Mouse (Mus musculus): ENCODE results near the gene Bbs9. TPM values are rescaled to one million over a fixed set of nuclear protein-coding genes. Genes with fewer than 3 reads are reported as not detected.
"Not testable (repeated sequence)": the region's sequence is repeated elsewhere in the genome, so short reads cannot be mapped to it uniquely, and the experiment has no call there.

The Bbs9 gene
- polyA plus RNA-seq, 1 experiment from 2014 or later = 13.5 TPM

DNA sequence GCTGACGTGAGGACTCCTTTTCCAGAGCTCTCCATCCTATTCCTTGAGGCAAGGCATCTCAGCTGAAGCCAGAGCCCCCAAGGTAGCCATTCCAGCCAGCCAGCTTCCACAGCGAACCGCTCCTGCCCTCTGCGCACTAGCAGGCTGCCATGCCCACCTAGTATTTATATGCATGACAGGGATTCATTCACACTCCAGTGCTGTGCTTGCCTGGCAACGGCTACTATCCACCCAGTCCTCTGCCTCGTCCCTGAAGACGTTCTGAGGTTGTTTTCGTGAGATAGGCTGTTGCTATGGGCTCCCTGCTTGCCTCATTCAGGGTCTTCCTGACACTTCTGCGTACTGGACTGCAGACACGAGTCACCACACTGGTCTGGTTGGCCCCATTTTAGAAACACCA is 22.8 kb upstream of the Bbs9 start:
- peaks cover 100% of the 10 kb centered on the region for H3K36me3 ChIP-seq
- no peak overlapping the region for H3K27ac ChIP-seq
- 91% methylated on average over 10 of the region's 10 CpGs for WGBS
- DNase-seq (ENCODE audit: low spot score) = no peak
- H3K9me3 ChIP-seq (replicated peaks) = no peaks in the 10 kb centered on the region
- H3K4me1 ChIP-seq = no peaks in the 10 kb centered on the region
- H3K4me3 ChIP-seq = no peak overlapping the region
- H3K27me3 ChIP-seq (ENCODE audit: low read depth, poor library complexity, severe bottlenecking) = no peaks in the 10 kb centered on the region

DNA sequence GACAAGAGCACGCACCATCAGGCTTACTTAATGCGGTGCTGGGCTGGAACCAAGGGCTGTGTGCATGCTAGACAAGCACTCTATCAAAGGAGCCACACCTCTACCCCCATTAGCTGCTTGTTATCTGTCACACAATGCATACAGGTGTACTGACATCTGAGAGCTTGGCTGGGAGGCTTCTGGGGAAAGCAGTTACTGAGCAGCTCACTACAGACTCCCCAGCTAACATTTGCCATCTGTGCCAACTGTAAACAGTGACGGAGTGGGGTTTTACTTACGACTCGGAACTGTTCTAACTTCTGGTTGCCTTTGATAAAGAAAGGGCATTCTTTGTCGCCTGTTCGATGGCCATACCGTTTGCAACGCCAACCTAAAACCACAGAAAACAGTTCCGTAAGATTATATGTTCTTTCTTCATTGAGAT is 22.0 kb upstream of the Bbs9 start:
- 96% methylated on average over 10 of the region's 10 CpGs for WGBS
- no peak overlapping the region for H3K4me3 ChIP-seq
- no peak for DNase-seq (ENCODE audit: low spot score)
- no peak overlapping the region for H3K27ac ChIP-seq
- H3K36me3 ChIP-seq = peaks cover 98% of the 10 kb centered on the region
- H3K27me3 ChIP-seq (ENCODE audit: low read depth, poor library complexity, severe bottlenecking) = no peaks in the 10 kb centered on the region
- no peaks in the 10 kb centered on the region for H3K9me3 ChIP-seq (replicated peaks)
- no peaks in the 10 kb centered on the region for H3K4me1 ChIP-seq

- H3K9me3 ChIP-seq (replicated peaks); H3K4me1 ChIP-seq; DNase-seq (ENCODE audit: low spot score); H3K27ac ChIP-seq; H3K4me3 ChIP-seq; H3K27me3 ChIP-seq (ENCODE audit: low read depth, poor library complexity, severe bottlenecking): not testable (repeated sequence)
- H3K36me3 ChIP-seq = peaks cover 97% of the 10 kb centered on the region
- 90% methylated on average over 8 of the region's 8 CpGs for WGBS
These were observed 21.5 kb upstream of the Bbs9 start, which contains the start of gene Gm17545 for GRCm38 (mm10) chr9:22453990-22454389. Gene Gm17545 (plus strand): TSS chr9:22454290.

DNA sequence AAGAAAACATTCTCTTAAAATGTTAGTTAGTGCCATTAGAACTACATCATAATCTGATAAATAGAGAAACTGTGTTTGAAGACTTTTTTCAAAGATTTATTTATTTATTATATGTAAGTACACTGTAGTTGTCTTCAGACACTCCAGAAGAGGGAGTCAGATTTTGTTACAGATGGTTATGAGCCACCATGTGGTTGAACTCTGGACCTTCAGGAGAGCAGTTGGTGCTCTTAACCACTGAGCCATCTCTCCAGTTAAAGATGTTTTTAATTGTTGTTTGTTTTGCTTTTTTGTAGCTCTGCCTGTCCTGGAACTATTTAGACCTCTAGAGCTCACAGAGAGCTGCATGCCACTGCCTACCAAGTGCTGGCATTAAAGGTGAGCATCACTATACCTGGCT is 20.5 kb upstream of the Bbs9 start:
- no peak for DNase-seq (ENCODE audit: low spot score)
- H3K36me3 ChIP-seq = peaks cover 86% of the 10 kb centered on the region
- no peak overlapping the region for H3K4me3 ChIP-seq
- H3K27me3 ChIP-seq (ENCODE audit: low read depth, poor library complexity, severe bottlenecking) = no peaks in the 10 kb centered on the region
- H3K9me3 ChIP-seq (replicated peaks) = no peaks in the 10 kb centered on the region
- no peak overlapping the region for H3K27ac ChIP-seq
- H3K4me1 ChIP-seq = no peaks in the 10 kb centered on the region

DNA sequence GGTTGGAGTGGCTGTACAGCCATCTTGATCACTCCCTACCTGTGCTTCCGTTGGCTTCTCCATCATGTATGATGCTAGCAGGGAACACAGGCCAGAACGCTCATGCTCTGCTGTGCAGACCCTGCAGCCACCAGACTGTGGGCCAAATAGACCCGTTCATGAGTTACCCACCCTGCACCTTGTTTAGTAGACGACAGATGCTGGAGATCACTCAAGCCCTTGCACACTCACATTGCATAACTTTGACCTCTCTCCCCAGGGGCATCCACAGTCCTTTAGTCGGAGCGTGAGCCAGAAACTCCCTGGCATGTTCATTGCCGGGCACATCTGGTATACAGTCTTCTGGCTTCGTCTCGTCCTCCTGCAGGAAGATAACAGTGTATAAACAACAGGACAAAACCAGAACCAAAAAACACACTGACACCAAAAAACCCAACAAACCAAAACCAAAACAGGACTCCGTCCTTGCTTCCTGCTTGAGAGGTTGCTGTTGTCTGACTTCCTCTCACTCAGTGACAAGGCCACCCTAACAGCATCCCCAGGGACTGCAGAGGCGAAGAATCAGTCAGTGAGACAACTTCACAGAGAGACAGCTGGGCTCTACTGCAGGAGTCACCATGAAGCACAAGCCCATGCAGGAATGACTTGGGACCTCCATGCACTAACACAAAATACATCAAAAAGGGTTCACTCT is 18.2 kb upstream of the Bbs9 start:
- Histone ChIP-seq H3K36me3 (peaks cover 80% of the 10 kb centered on the region), H3K27ac (no peak overlapping the region), H3K4me1 (no peaks in the 10 kb centered on the region), H3K4me3 (no peak overlapping the region), H3K9me3 (replicated peaks) (no peaks in the 10 kb centered on the region), H3K27me3 (ENCODE audit: low read depth, poor library complexity, severe bottlenecking) (no peaks in the 10 kb centered on the region)
- 94% methylated on average over 11 of the region's 11 CpGs for WGBS
- no peak for DNase-seq (ENCODE audit: low spot score)

GRCm38 (mm10) chr9:22461946-22462345 is 13.6 kb upstream of the Bbs9 start:
- no peak for DNase-seq (ENCODE audit: low spot score)

DNA sequence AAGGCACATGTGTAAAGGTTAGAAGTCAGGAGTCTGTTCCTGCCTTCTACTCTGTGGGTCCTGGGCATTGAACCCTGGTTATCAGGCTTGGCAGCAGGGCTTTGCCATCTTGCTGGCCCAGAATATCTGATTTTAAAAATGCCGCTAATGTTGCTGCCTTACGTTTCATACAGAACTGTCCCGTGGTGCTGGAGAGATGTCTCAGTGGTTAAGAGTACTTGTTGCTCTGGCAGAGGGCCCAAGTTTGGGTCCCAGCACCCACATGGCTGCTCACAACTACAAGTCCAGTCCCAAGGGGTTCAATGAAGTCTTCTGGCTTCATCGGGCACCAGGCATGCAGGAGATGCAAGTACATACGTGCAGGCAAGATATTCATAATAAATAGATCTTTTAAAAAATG is 9.3 kb upstream of the Bbs9 start:
- DNase-seq (ENCODE audit: low spot score) = no peak
- 96% methylated on average over 5 of the region's 5 CpGs for WGBS
- Histone ChIP-seq H3K36me3 (peaks cover 40% of the 10 kb centered on the region), H3K27me3 (ENCODE audit: low read depth, poor library complexity, severe bottlenecking) (no peaks in the 10 kb centered on the region), H3K9me3 (replicated peaks) (no peaks in the 10 kb centered on the region), H3K4me1 (peaks cover 9% of the 10 kb centered on the region), H3K4me3 (no peak overlapping the region), H3K27ac (no peak overlapping the region)

More at GRCm38 (mm10) chr9:22461946-22462345, 13.6 kb upstream of the Bbs9 start:
- WGBS = 96% methylated on average over 3 of the region's 3 CpGs
- no peak overlapping the region for H3K4me3 ChIP-seq
- no peaks in the 10 kb centered on the region for H3K9me3 ChIP-seq (replicated peaks)
- H3K27ac ChIP-seq = no peak overlapping the region
- no peaks in the 10 kb centered on the region for H3K27me3 ChIP-seq (ENCODE audit: low read depth, poor library complexity, severe bottlenecking)
- H3K4me1 ChIP-seq = peaks cover under 1% of the 10 kb centered on the region; the same call in 1 of the 2 replicates
- H3K36me3 ChIP-seq = peaks cover 64% of the 10 kb centered on the region

GRCm38 (mm10) chr9:22467371-22468169 is 7.9 kb upstream of the Bbs9 start:
- Histone ChIP-seq H3K4me3 (peak overlapping the region; percentile 93), H3K27ac (peak overlapping the region; percentile 95), H3K4me1 (peaks cover 9% of the 10 kb centered on the region), H3K36me3 (peaks cover 28% of the 10 kb centered on the region), H3K27me3 (ENCODE audit: low read depth, poor library complexity, severe bottlenecking) (no peaks in the 10 kb centered on the region), H3K9me3 (replicated peaks) (no peaks in the 10 kb centered on the region)
- DNase-seq (ENCODE audit: low spot score) = peak; percentile 77
- 1% methylated on average over 72 of the region's 73 CpGs for WGBS

- H3K27me3 ChIP-seq (ENCODE audit: low read depth, poor library complexity, severe bottlenecking) = no peaks in the 10 kb centered on the region
- H3K9me3 ChIP-seq (replicated peaks) = no peaks in the 10 kb centered on the region
- peak overlapping the region; percentile 95 for H3K27ac ChIP-seq
- 3% methylated on average over 43 of the region's 43 CpGs for WGBS
- H3K4me3 ChIP-seq = peak overlapping the region; percentile 93
- H3K36me3 ChIP-seq = peaks cover 26% of the 10 kb centered on the region
- peak; percentile 90 for DNase-seq (ENCODE audit: low spot score)
- peaks cover 9% of the 10 kb centered on the region for H3K4me1 ChIP-seq
These were observed 7.2 kb upstream of the Bbs9 start for GRCm38 (mm10) chr9:22468170-22468898.

DNA sequence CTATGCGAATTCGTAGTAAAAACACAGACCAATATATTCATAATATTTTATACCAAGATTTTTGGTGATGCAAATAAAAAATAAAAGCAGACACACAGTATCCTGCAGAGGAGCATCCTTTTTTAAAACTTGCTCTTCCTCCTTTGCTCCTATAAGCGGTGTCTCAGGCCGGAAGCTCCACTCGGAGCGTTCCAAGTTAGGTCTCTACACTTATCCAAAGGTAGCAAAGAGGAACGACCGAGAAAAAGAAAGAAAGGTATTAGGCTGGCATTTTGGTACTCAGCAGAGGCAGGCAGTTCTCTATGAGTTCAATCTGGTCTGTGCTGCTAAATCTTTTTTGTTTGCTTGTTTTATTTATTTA is 6.6 kb upstream of the Bbs9 start:
- Histone ChIP-seq H3K4me3 (no peak overlapping the region), H3K27ac (no peak overlapping the region), H3K4me1 (peaks cover 9% of the 10 kb centered on the region), H3K27me3 (ENCODE audit: low read depth, poor library complexity, severe bottlenecking) (no peaks in the 10 kb centered on the region), H3K9me3 (replicated peaks) (no peaks in the 10 kb centered on the region), H3K36me3 (peaks cover 24% of the 10 kb centered on the region)
- DNase-seq (ENCODE audit: low spot score) = no peak
- WGBS = 75% methylated on average over 8 of the region's 8 CpGs

- Histone ChIP-seq H3K9me3 (replicated peaks) (no peaks in the 10 kb centered on the region), H3K27me3 (ENCODE audit: low read depth, poor library complexity, severe bottlenecking) (no peaks in the 10 kb centered on the region), H3K36me3 (peaks cover 17% of the 10 kb centered on the region), H3K27ac (peak within 1 kb of the TSS; percentile 95), H3K4me1 (peaks cover 9% of the 10 kb centered on the region), H3K4me3 (peak within 1 kb of the TSS; percentile 93)
- no peak for DNase-seq (ENCODE audit: low spot score)
- 86% methylated on average over 3 of the region's 3 CpGs for WGBS
These were observed 5.9 kb upstream of the Bbs9 start, which contains the start of gene Rp9 for GRCm38 (mm10) chr9:22469643-22470042. Gene Rp9 (minus strand): TSS chr9:22469743.

DNA sequence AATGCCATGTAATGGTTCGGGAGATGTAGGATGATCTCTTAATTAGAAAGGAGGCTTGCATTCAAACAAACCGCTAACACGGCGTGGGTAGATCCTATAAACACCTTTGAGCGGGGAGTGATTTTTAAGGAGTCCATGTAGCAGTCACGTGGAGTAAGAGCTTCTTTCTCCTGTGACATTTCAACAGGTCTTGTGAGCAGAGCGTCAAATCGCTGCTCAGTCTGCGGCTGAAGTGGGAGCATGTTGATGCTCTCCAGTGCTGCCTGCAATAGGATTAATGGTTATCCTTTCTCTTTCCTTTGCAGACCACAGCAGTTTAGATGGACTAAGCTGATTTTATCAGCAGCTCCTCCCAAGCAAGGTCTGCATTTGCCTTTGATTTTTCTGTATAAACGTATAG is 750 bp downstream of the Bbs9 start:
- Histone ChIP-seq H3K27me3 (ENCODE audit: low read depth, poor library complexity, severe bottlenecking) (no peaks in the 10 kb centered on the region), H3K36me3 (no peaks in the 10 kb centered on the region), H3K4me1 (peaks cover 7% of the 10 kb centered on the region), H3K9me3 (replicated peaks) (no peaks in the 10 kb centered on the region), H3K4me3 (peak overlapping the region; percentile 76), H3K27ac (no peak overlapping the region)
- DNase-seq (ENCODE audit: low spot score) = no peak
- WGBS = 6% methylated on average over 10 of the region's 10 CpGs

DNA sequence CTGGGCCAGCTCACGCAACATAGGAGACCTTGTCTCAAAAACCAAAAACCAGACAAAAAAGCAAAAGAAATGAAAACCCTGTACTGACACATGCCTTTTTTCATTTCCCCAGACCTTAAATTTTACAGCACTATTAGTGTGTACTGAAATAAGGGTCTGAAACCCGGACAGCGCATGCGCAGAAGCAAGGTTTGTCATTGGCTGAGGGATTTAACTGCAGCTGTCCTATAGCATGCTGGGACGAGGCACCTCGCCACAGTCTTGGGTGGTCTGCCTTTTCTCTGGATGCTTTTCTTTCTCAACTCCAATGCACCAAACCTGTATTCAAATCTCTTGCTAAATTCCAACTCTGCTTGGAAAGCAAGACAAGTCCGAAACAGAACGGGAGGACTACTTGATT is 3.4 kb downstream of the Bbs9 start:
- Histone ChIP-seq H3K27ac (no peak overlapping the region), H3K36me3 (no peaks in the 10 kb centered on the region), H3K9me3 (replicated peaks) (no peaks in the 10 kb centered on the region), H3K27me3 (ENCODE audit: low read depth, poor library complexity, severe bottlenecking) (no peaks in the 10 kb centered on the region), H3K4me1 (peaks cover 7% of the 10 kb centered on the region), H3K4me3 (no peak overlapping the region)
- DNase-seq (ENCODE audit: low spot score) = no peak
- 88% methylated on average over 8 of the region's 8 CpGs for WGBS
